Mouse (Mus musculus) monocyte, adult 5-6 weeks (primary cell): ENCODE data around the gene Snrpd3. TPM values are rescaled to one million over a fixed set of nuclear protein-coding genes. Genes with fewer than 3 reads are reported as not detected.
"Not testable (repeated sequence)": the region's sequence is repeated elsewhere in the genome, so short reads cannot be mapped to it uniquely, and the experiment has no call there.

Experiments used
- ATAC-seq: fragments of 153-309, 156-312 bp; replicated peaks from 2 replicates; pipeline ENCODE4 v1.8.0; 2017; ENCODE audit warnings: mild to moderate bottlenecking; ENCODE audit not compliant: low TSS enrichment, insufficient number of reproducible peaks, severe bottlenecking, poor library complexity, low FRiP score
- total RNA-seq: library from RNA; stranded (forward); fragments of 200-1000, 200-491, 200-594 nt; gene quantifications from 3 replicates; pipeline ENCODE4 v1.2.3, GENCODE M21; 2017

The Snrpd3 gene
- total RNA-seq, 1 experiment from 2014 or later: 64.6 TPM

DNA sequence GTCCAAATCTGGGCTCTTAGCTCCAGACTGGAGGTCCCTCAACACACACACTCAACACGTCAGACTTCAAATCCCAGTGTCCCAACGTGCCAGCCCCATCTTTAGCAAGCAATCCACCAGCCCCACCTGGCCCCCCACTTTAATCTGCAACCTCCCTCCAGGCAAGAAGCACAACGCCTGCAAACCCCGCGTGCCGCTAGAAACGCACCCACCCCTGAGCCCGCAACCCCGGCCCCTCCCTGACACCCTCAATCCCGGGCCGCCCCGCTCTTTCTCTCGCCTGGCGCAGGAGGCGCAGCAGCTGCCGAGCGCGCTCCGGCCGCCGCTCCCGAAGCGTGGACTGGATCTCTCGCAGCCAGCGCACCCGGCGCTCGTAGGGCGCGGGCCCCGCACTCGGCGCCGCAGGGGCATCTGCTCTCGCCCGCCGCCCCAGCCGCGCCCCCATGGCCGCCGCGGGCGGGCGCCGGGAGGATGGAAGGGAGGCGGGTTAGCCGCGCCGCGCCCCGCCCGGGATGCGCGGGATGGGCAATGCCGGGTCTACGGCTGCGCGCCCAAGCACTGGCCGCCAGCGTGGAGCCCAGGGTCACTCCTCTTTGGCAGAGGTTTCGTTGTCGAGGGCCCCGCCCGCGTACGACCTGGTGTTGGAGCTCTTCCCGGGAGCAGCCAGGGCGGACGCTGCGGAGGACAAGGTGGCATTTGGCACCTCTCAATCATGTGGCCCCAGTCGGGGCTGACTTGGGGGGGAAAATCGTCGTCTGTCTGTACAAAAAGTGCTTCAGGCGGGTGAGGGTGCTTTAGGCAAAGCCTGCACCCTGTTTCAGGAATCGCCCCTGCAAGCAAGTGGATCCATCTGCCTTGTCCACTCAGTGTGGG lies 42.6 kb downstream of the Snrpd3 start, which contains the start of gene Lrrc75b:
TSS of gene Lrrc75b (minus strand) at position 655 of the 873 bp plus-strand sequence.
- no peak for ATAC-seq

DNA sequence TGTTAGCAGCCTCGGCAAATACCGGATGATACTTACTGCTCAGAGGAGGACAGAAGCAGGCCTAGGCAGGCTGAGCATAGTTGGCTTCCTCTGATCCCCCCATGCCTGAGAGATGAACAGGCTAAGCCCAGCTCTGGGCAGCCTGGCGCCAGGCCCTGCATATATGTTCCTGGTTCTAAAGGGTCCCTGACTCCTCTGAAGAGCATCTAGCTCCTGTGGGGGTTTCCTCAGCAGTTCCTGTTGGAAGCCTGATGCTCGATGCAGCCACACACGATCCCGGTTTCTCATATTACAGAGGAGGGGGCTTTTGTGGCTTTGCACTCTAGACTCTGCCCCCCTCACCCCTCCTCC lies 43.2 kb downstream of the Snrpd3 start:
- no peak for ATAC-seq

GRCm38 (mm10) chr10:75561071-75561654 lies 43.8 kb downstream of the Snrpd3 start, which contains the start of gene Ggt1:
Ggt1 (plus strand) TSS chr10:75561604.
- ATAC-seq: no peak

DNA sequence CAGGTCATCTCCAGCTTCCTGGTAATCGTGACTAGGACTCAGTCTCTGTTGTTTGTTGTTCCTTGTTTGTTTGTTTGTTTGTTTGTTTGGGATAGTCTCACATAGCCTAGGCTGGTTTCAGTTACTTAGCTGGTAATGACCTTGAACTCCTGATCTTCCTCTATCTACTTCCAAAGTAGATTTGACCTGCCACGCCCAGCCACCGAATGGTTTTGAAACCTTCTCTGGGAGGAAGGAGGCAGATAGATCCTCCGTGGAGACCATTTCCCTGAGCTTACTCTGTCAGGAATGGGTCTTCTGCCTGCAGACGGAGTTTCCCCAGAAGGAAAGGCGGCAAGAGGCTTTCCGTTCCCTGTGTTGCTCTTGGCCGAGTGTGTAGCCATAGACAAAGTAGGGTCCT lies 45.2 kb downstream of the Snrpd3 start:
- no peak for ATAC-seq

- ATAC-seq: no peak
These were observed 47.4 kb downstream of the Snrpd3 start for GRCm38 (mm10) chr10:75564687-75565265.

DNA sequence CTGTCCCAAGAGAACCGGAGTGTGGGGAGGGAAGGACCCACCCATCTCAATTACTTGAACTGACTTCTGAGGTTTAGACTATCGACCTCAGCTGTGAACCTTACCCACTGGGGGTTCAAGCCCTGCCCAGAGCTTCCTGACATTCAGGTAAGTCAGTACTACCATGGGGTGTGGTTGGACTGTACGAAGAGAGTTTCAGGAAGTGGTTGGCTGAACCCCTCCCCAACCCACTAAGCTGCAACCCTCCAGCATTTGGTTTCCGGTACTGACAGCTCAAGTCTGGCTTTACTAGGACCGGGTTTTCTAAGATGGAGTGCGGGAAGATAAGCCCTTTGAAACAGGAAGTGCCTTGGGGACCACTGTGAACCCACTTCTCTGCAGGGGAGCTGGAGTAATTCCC lies 48.1 kb downstream of the Snrpd3 start:
- peak; percentile 59 for ATAC-seq

DNA sequence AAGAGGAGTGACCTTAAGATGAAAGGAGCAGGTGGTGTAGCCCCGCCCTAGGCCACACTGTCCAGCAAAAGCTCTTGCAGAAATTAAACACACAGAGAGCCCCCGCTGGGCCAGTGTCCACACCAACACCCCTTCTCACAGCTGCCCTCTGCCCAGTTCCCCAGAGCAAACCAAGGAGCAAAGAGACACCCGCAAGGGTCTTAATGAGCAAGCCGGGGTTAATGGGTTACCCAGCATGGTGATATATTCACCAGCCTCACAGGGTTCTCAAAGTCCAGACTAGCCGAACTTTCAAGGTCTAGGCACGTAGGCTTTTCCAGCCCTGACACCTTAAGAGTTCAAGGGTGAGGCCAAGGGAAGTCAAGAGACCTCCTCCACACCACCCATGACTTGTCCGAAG lies 48.6 kb downstream of the Snrpd3 start:
- no peak for ATAC-seq

GRCm38 (mm10) chr10:75566321-75566720 lies 49.0 kb downstream of the Snrpd3 start:
- no peak for ATAC-seq

GRCm38 (mm10) chr10:75566765-75567164 lies 49.4 kb downstream of the Snrpd3 start:
- not testable (repeated sequence) for ATAC-seq

GRCm38 (mm10) chr10:75568029-75568428 lies 50.7 kb downstream of the Snrpd3 start:
- ATAC-seq: no peak

- ATAC-seq: no peak
These were observed 51.1 kb downstream of the Snrpd3 start for GRCm38 (mm10) chr10:75568441-75568840.

GRCm38 (mm10) chr10:75568851-75569250 lies 51.5 kb downstream of the Snrpd3 start:
- ATAC-seq: no peak

- ATAC-seq: no peak
These were observed 53.8 kb downstream of the Snrpd3 start for GRCm38 (mm10) chr10:75570981-75571657.

- no peak for ATAC-seq
These were observed 54.6 kb downstream of the Snrpd3 start for GRCm38 (mm10) chr10:75571937-75572336.

- ATAC-seq: no peak
These were observed 55.8 kb downstream of the Snrpd3 start for GRCm38 (mm10) chr10:75573181-75573580.

GRCm38 (mm10) chr10:75573965-75574364 lies 56.6 kb downstream of the Snrpd3 start:
- no peak for ATAC-seq

GRCm38 (mm10) chr10:75579129-75579528 lies 61.8 kb downstream of the Snrpd3 start:
- no peak for ATAC-seq

GRCm38 (mm10) chr10:75585876-75586552 lies 68.7 kb downstream of the Snrpd3 start:
- peak; percentile 67 for ATAC-seq

GRCm38 (mm10) chr10:75586553-75586879 lies 69.2 kb downstream of the Snrpd3 start:
- no peak for ATAC-seq
